Mouse (Mus musculus) layer of hippocampus, postnatal 14 days (tissue): ENCODE results near the gene Cd2bp2. TPM values are rescaled to one million over a fixed set of nuclear protein-coding genes. Genes with fewer than 3 reads are reported as not detected.

Source experiments
- DNase-seq, 2 experiments: peaks; one replicate each; pipeline ENCODE4 v3.0.0; 2021 to 2022; ENCODE audit warnings: low spot score in 2 of 2, mixed read lengths in 1 of 2
- long read RNA-seq, 2 experiments: library from polyadenylated mRNA; stranded (forward); transcript quantifications; one replicate each; pipeline ENCODE4 v2.0.0; 2021
- total RNA-seq, 2 experiments: library from RNA; stranded (reverse); gene quantifications; 2 replicates each; pipeline ENCODE4 v1.2.3; 2021

The Cd2bp2 gene
- total RNA-seq, result 10 to 100 TPM; 75.1 to 77.0 TPM
- long read RNA-seq, experiment 1, transcript Cd2bp2-202 (7 exons, 3,284 nt), result major isoform, 26 of 82 reads
- long read RNA-seq, experiment 1, partial matches to known transcripts, result 20 of 82 reads
- long read RNA-seq, experiment 1, other reads (novel, unspliced or antisense), result 33 of 82 reads
- long read RNA-seq, experiment 2, transcript Cd2bp2-202 (7 exons, 3,284 nt), result major isoform, 28 of 91 reads
- long read RNA-seq, experiment 2, partial matches to known transcripts, result 14 of 91 reads
- long read RNA-seq, experiment 2, other reads (novel, unspliced or antisense), result 45 of 91 reads

GRCm38 (mm10) chr7:127195544-127196295, at the start of gene Cd2bp2:
TSS of gene Cd2bp2 (minus strand) at chr7:127196050.
- DNase-seq, result peak; percentile 95 to 98

- no peak for DNase-seq
Measured at GRCm38 (mm10) chr7:127244658-127245510, 49.0 kb upstream of the Cd2bp2 start.

GRCm38 (mm10) chr7:127243870-127244657, 48.2 kb upstream of the Cd2bp2 start, which contains the start of gene Zfp771:
TSS of gene Zfp771 (plus strand) at chr7:127244274.
- peak; percentile 91 to 94 for DNase-seq

DNA sequence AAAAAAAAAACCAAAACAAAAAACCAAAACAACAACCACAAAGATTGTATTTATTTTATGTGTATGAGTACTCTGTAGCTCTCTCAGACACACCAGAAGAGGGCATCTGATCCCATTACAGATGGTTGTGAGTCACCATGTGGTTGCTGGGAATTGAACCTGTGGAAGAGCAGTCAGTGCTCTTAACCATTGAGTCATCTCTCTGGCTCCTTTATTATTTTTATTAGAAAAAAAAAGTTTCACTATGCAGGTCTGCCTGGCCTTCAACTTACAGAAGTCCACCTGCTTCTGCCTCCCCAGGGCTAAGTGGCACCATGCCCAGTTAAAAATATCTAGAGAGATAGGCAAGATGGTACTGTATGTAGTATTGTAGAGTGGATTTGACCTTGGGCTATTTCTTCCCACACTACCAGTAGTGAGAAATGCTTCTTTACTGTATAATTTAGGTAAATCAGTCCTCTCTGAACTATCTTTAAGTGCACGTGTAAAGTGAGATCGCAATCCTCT, 47.6 kb upstream of the Cd2bp2 start:
- DNase-seq, result no peak

- no peak for DNase-seq
Measured at GRCm38 (mm10) chr7:127234777-127235176, 38.9 kb upstream of the Cd2bp2 start.

DNA sequence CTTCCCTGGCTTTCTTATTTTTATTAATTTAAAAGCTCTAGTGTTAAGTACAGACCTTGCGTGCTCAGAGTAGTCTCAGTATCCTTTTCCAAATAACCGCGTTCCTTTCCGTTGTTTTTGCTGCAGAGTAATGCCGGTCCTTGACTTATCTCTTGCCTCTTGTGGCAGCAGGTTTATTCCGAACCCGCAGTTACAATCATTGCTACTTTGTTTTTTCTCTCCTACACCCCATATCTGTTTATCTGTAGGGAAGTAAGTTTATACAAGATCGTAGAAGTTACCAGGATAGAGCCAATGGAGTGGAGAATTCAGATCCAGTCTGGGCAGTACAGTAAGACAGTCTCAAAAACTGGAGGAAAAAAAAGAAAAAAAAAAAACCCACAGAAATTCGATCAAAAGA, 37.9 kb upstream of the Cd2bp2 start:
- no peak for DNase-seq

DNA sequence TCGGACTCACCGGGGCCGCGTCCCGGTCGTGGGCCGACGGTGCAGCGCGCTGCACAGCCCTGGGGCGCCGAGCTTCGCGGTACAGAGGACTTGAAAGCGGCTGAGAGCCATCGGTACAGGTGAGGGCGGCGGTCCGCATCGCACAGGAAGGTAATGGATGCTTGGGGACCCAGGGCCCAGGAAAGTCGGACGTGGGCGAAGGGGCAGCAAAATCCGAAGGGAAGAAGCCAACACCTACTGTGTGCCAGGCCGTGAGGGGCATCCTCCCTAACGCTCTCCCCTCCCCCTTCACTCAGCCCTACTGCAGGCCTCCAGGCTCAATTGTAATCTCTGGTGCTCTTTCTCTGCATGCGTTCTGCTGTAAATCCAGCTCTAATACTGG, 37.5 kb upstream of the Cd2bp2 start:
- DNase-seq, result no peak

- peak; percentile 83 to 86 for DNase-seq
Measured at GRCm38 (mm10) chr7:127232622-127233367, 36.9 kb upstream of the Cd2bp2 start, which contains the start of the genes Zfp553 and Sept1. TSS of gene Zfp553 (plus strand) at chr7:127233061. TSS of gene Sept1 (minus strand) at chr7:127233130.

GRCm38 (mm10) chr7:127231826-127232621, 36.2 kb upstream of the Cd2bp2 start:
- no peak for DNase-seq

GRCm38 (mm10) chr7:127231376-127231775, 35.5 kb upstream of the Cd2bp2 start:
- no peak for DNase-seq

- DNase-seq, result peak; percentile 75 to 87
Measured at GRCm38 (mm10) chr7:127228615-127229303, 32.9 kb upstream of the Cd2bp2 start.

DNA sequence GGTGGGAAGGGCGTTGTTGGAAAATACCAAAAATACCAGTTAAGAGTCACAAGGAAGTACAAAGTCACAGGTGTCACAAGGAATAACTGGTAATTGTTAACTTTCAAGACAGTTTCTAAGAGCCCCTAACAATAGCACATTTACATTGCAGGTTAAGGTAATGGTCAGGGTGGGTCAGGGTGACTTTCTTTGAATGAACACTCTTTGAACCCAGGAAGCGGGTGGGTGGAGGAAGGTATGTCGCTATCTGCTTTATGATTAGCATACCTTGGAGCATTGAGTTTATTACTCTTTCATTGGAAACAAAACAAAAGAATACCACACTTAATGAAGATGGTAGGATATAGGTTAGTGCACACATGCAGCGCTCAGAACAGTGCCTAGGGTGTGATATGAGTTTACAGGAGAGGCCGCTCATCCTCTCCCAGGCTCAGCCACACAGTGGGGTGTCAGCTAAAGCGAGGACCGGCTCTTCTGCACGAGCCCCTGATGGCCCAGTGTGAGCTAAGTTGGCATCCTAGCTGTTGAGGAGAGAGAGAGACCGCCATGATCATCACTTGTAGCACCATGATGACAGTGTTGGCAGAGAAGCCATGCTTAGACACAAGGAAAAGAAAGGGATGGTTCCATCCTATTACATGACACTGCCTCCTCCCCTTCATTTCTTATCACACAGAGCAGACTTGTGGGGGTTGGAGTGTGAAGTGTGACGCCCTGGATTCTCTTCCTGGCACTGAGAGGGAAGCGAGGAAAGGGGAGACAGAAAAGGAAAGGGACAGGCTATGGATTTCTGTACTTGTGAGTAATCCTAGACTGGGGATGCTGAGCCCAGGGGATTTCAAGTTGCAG, 29.5 kb upstream of the Cd2bp2 start:
- DNase-seq, result no peak

GRCm38 (mm10) chr7:127224616-127225015, 28.8 kb upstream of the Cd2bp2 start:
- DNase-seq, result no peak

DNA sequence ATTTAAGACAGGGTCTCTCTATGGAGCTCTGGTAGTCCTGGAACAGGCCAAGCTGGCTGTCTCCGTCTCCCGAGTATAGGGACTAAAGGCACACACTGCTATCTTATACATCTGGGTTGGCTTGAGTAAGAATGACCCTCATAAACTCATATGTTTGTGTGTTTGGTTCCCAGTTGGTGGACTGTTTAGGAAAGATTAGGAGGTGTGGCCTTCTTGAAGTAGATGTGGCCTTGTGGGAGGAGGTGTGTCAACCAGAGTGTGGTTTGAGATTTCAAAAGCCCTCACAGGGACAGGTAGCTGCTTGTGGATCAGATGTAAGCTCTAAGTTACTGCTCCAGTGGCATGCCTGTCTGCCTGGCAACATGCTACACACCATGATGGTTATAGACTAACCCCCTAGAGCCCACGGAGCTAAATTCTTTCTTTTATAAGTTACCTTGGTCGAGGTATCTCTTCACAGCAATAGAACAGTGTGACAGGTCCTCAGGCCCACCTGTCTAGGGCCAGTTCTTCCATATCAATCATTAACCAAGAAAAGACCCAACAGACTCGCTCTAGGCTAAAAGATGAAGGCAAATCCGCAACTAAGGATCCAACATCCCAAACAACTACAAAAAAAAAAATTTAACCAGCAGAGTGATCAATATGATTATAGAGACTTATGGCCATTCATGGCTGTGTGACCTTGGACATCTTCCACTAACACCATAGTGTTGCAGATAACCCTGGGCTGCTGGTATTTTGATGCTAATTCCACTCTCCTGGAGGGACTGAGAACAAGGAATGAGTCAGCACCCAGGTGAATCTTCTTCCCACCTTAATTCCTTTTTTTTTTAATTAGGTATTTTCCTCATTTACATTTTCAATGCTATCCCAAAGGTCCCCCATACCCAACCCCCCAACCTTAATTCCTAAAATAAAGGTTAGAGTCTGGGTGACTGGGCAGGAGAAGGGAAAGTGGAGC, 27.9 kb upstream of the Cd2bp2 start:
- no peak for DNase-seq

GRCm38 (mm10) chr7:127223106-127223505, 27.3 kb upstream of the Cd2bp2 start:
- no peak for DNase-seq

- no peak for DNase-seq
Measured at GRCm38 (mm10) chr7:127220440-127220839, 24.6 kb upstream of the Cd2bp2 start.
